Mouse (Mus musculus) fat pad, adult 2 months (tissue): ENCODE measurements around the gene Prickle4.

ENCODE experiments used
- DNase-seq: peaks from one replicate; pipeline ENCODE4 v3.0.0-alpha.2; 2011; ENCODE audit warnings: low read depth, low spot score; ENCODE audit errors: extremely low read depth

Prickle4 gene

GRCm38 (mm10) chr17:47694503-47695336 lies at the start of gene Prickle4:
Prickle4 (minus strand) TSS chr17:47694736.
- no peak for DNase-seq

- DNase-seq = no peak
Measured at GRCm38 (mm10) chr17:47744086-47744485, 49.5 kb upstream of the Prickle4 start.

GRCm38 (mm10) chr17:47742991-47743734 lies 48.6 kb upstream of the Prickle4 start:
- no peak for DNase-seq

GRCm38 (mm10) chr17:47740186-47740585 lies 45.6 kb upstream of the Prickle4 start:
- no peak for DNase-seq

GRCm38 (mm10) chr17:47738879-47739798 lies 44.6 kb upstream of the Prickle4 start:
- no peak for DNase-seq

GRCm38 (mm10) chr17:47738066-47738878 lies 43.7 kb upstream of the Prickle4 start:
- no peak for DNase-seq

- DNase-seq = no peak
Measured at GRCm38 (mm10) chr17:47737271-47738065, 42.9 kb upstream of the Prickle4 start.

- no peak for DNase-seq
Measured at GRCm38 (mm10) chr17:47736856-47737255, 42.3 kb upstream of the Prickle4 start, which contains the start of gene Tfeb. Tfeb (plus strand) TSS chr17:47737030.

GRCm38 (mm10) chr17:47735553-47736100 lies 41.1 kb upstream of the Prickle4 start:
- DNase-seq = no peak

- DNase-seq = no peak
Measured at GRCm38 (mm10) chr17:47730633-47731575, 36.4 kb upstream of the Prickle4 start.

GRCm38 (mm10) chr17:47726566-47726965 lies 32.0 kb upstream of the Prickle4 start, which contains the start of gene Pgc:
Pgc (plus strand) TSS chr17:47726842.
- DNase-seq = no peak

GRCm38 (mm10) chr17:47721183-47721582 lies 26.6 kb upstream of the Prickle4 start:
- no peak for DNase-seq

GRCm38 (mm10) chr17:47715037-47715436 lies 20.5 kb upstream of the Prickle4 start:
- DNase-seq = no peak

- no peak for DNase-seq
Measured at GRCm38 (mm10) chr17:47712889-47713571, 18.5 kb upstream of the Prickle4 start.

- DNase-seq = no peak
Measured at GRCm38 (mm10) chr17:47711883-47712282, 17.3 kb upstream of the Prickle4 start.

- DNase-seq = no peak
Measured at GRCm38 (mm10) chr17:47710036-47710435, 15.5 kb upstream of the Prickle4 start.

GRCm38 (mm10) chr17:47708972-47709371 lies 14.4 kb upstream of the Prickle4 start:
- no peak for DNase-seq
